ENCODE assay signal across 7 mouse cellular contexts in the genomic region with DNA sequence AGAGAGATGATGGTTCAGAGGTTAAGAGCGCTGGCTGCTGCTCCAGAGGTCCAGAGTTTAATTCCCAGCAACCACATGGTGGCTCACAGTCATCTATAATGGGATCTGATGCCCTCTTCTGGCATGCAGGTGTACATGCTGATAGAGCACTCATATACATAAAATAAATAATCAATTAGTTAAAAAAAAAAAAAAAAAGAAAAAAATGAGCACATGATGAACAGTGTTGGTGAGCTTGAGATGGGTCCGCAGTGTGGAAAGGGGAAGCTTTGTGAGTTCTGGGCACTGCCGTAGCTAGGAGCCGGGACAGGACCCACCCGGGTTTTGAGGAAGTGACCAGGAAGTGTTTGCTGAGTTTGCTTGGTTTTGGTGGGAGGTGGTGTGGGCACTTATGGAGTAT. TPM values are rescaled to one million over a fixed set of nuclear protein-coding genes. Genes with fewer than 3 reads are reported as not detected.
DNase-seq lines count a peak whose midpoint lies in the region; ATAC-seq and TF ChIP-seq lines count a peak whose summit lies in the region.
"Not testable (repeated sequence)": the region's sequence is repeated elsewhere in the genome, so short reads cannot be mapped to it uniquely, and the experiment has no call there.

No protein-coding gene starts in this region.

- H3K27me3 ChIP-seq in liver, embryonic 12.5 days (replicated peaks); stomach, postnatal 0 days (ENCODE audit: control insufficient read depth, insufficient read depth, low read length): not testable (repeated sequence)

- peak; percentile 35 for DNase-seq in ES-CJ7 (ENCODE audit: low read depth, low spot score)
- peak; percentile 33 for DNase-seq in lung, postnatal 25 days (ENCODE audit: low spot score)
- peak; percentile 20 to 40 for DNase-seq in monocyte, adult 2 months (ENCODE audit: low read depth in 1 of 2, low spot score in 2 of 2)
- DNase-seq in stomach, postnatal 0 days (ENCODE audit: low spot score), result not testable (repeated sequence)

- TF ChIP-seq EP300 in stomach, postnatal 0 days (optimal IDR thresholded peaks at IDR 0.05), result not testable (repeated sequence)

- not testable (repeated sequence) for TF ChIP-seq POLR2A in bone marrow, adult 2 months (IDR thresholded peaks at IDR 0.05; ENCODE audit: borderline replicate concordance, control insufficient read depth, low read depth, low read length)

- H3K9me3 ChIP-seq in liver, embryonic 12.5 days (replicated peaks); stomach, postnatal 0 days (ENCODE audit: control insufficient read depth, low read length): not testable (repeated sequence)

- TF ChIP-seq CTCF in bone marrow, adult 2 months (IDR thresholded peaks at IDR 0.05; ENCODE audit: control insufficient read depth, insufficient read depth, low read length), result not testable (repeated sequence)
- peak; percentile 37 for TF ChIP-seq CTCF in stomach, postnatal 0 days (IDR thresholded peaks at IDR 0.05; ENCODE audit: low read depth)

- peaks cover 20% of the 10 kb centered on the region for H3K36me3 ChIP-seq in liver, embryonic 12.5 days
- not testable (repeated sequence) for H3K36me3 ChIP-seq in stomach, postnatal 0 days (ENCODE audit: control insufficient read depth, insufficient read depth, low read length)

- 20% methylated on average over 5 of the region's 5 CpGs for WGBS in bone marrow, adult 2 months
- WGBS in liver, embryonic 12.5 days (ENCODE audit: insufficient replicate concordance), result 26% methylated on average over 5 of the region's 5 CpGs
- 66% methylated on average over 5 of the region's 5 CpGs for WGBS in stomach, postnatal 0 days

- peak; percentile 55 to 68 for ATAC-seq in hematopoietic stem cell, adult 5-6 weeks (replicated peaks in 1 of 2; ENCODE audit: insufficient read depth in 1 of 2, low FRiP score in 2 of 2, low TSS enrichment in 1 of 2, low read depth in 1 of 2, poor library complexity in 2 of 2, severe bottlenecking in 2 of 2)
- not testable (repeated sequence) for ATAC-seq in liver, embryonic 12.5 days; stomach, postnatal 0 days (ENCODE audit: low FRiP score, low TSS enrichment)

- H3K27ac ChIP-seq in bone marrow, adult 2 months (ENCODE audit: control insufficient read depth, insufficient read depth, low read depth, low read length, poor library complexity); liver, embryonic 12.5 days; stomach, postnatal 0 days (replicated peaks): not testable (repeated sequence)

- H3K9ac ChIP-seq in liver, embryonic 12.5 days; stomach, postnatal 0 days (ENCODE audit: low read length): not testable (repeated sequence)

- H3K4me3 ChIP-seq in bone marrow, adult 2 months (replicated peaks; ENCODE audit: control insufficient read depth, low read depth, low read length), result peak overlapping the region; percentile 22
- peak overlapping the region; percentile 99; the same call in 1 of the 2 replicates for H3K4me3 ChIP-seq in liver, embryonic 12.5 days
- H3K4me3 ChIP-seq in stomach, postnatal 0 days (ENCODE audit: low read depth, low read length), result not testable (repeated sequence)

- not testable (repeated sequence) for H3K4me1 ChIP-seq in bone marrow, adult 2 months (ENCODE audit: control insufficient read depth, insufficient read depth, low read length); stomach, postnatal 0 days (replicated peaks; ENCODE audit: control insufficient read depth, insufficient read depth)
- peaks cover 31% of the 10 kb centered on the region for H3K4me1 ChIP-seq in liver, embryonic 12.5 days

- H3K4me2 ChIP-seq in liver, embryonic 12.5 days, result peak overlapping the region; percentile 85
- H3K4me2 ChIP-seq in stomach, postnatal 0 days (replicated peaks; ENCODE audit: low read depth), result not testable (repeated sequence)

RNA-seq across cellular contexts. Expression of a gene that starts 0.9 kb away (rescaled TPM):
- 23.7 and 25.9 TPM in 2 replicates for polyA plus RNA-seq in bone marrow, adult 2 months (2011; ENCODE audit: insufficient read depth, insufficient read length, low replicate concordance, missing spikeins)
- 103 and 113 TPM in 2 replicates for total RNA-seq in hematopoietic stem cell, adult 5-6 weeks (2017)
- 31.4 and 32.8 TPM in 2 replicates for polyA plus RNA-seq in liver, embryonic 12.5 days (2016; fragmentation: Nextera tagmentation; extraction: Ambion mirVana)
- 14.9 and 16.1 TPM in 2 replicates for polyA plus RNA-seq in stomach, postnatal 0 days (2015; fragmentation: Nextera tagmentation; extraction: Ambion mirVana)

RNA-seq across cellular contexts. Expression of a gene that starts 9.9 kb away (rescaled TPM):
- 9.2 and 18.0 TPM in 2 replicates for polyA plus RNA-seq in bone marrow, adult 2 months (2011; ENCODE audit: insufficient read depth, insufficient read length, low replicate concordance, missing spikeins)
- total RNA-seq in hematopoietic stem cell, adult 5-6 weeks (2017), result 39.1 and 43.6 TPM in 2 replicates
- 68.3 and 71.9 TPM in 2 replicates for polyA plus RNA-seq in liver, embryonic 12.5 days (2016; fragmentation: Nextera tagmentation; extraction: Ambion mirVana)
- 108 and 110 TPM in 2 replicates for polyA plus RNA-seq in stomach, postnatal 0 days (2015; fragmentation: Nextera tagmentation; extraction: Ambion mirVana)
